Mouse (Mus musculus): ENCODE measurements around the gene Srpk2. TPM values are rescaled to one million over a fixed set of nuclear protein-coding genes. Genes with fewer than 3 reads are reported as not detected.

Srpk2 gene
- polyA plus RNA-seq, 1 experiment = 4.9 TPM

DNA sequence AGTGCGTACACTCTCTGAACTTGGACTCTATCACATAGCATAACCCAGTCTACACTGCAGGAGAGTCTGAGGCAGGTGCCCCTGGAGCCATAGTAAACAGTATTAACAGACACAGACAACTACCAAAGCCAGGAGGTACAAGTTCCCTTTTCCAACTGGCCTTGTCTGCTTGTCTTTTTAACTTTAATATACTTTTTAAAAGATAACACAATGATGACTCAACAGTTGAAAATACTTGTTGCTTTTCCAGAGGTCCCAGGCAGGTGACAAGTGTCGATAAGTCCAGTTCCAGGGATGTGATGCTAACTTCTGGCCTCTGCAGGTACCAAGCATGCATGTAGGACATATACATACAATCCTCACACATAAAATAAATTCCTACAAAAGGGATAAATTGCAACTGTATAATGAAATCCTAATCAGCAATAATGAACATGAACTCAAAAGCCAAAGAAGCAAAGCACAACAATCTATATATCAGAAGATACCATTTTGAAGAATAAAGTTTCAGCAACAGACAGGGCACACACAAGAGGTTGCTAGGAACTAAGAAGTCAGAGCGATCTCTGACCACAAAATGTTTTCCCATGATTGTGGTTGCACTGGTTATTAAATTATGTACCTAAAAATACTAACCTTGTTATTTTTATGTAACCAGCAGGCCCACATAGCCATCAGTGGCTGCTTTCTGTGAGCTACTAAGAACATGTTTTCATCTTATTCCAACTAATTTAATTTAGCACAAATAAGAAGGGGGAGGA, 105.1 kb downstream of the Srpk2 start:
- TF ChIP-seq MAX (IDR thresholded peaks at IDR 0.05) (no peak), MYOG (IDR thresholded peaks at IDR 0.05; ENCODE audit: control insufficient read depth, extremely low read depth, insufficient read length) (no peak), USF1 (IDR thresholded peaks at IDR 0.05; ENCODE audit: low read depth) (no peak), FOSL1 (IDR thresholded peaks at IDR 0.05; ENCODE audit: insufficient read depth, low read length, poor library complexity, severe bottlenecking) (no peak), CTCF (IDR thresholded peaks at IDR 0.05; ENCODE audit: control insufficient read depth, insufficient read depth, insufficient read length) (no peak), CEBPB (IDR thresholded peaks at IDR 0.05; ENCODE audit: low read depth) (no peak), MYOD1 (IDR thresholded peaks at IDR 0.05; ENCODE audit: control insufficient read depth, insufficient read length, low read depth) (no peak)
- Histone ChIP-seq H3K27me3 (ENCODE audit: control insufficient read depth, insufficient read depth, insufficient read length) (no peaks in the 10 kb centered on the region), H3K79me3 (ENCODE audit: low read depth) (peaks cover 2% of the 10 kb centered on the region), H3K36me3 (ENCODE audit: control insufficient read depth, insufficient read depth) (no peaks in the 10 kb centered on the region), H3K79me2 (ENCODE audit: control insufficient read depth, insufficient read depth) (peaks cover 15% of the 10 kb centered on the region), H3K4me3 (ENCODE audit: insufficient read depth, poor library complexity, severe bottlenecking) (no peak overlapping the region), H3ac (ENCODE audit: control insufficient read depth, insufficient read length, low read depth) (no peak overlapping the region)

DNA sequence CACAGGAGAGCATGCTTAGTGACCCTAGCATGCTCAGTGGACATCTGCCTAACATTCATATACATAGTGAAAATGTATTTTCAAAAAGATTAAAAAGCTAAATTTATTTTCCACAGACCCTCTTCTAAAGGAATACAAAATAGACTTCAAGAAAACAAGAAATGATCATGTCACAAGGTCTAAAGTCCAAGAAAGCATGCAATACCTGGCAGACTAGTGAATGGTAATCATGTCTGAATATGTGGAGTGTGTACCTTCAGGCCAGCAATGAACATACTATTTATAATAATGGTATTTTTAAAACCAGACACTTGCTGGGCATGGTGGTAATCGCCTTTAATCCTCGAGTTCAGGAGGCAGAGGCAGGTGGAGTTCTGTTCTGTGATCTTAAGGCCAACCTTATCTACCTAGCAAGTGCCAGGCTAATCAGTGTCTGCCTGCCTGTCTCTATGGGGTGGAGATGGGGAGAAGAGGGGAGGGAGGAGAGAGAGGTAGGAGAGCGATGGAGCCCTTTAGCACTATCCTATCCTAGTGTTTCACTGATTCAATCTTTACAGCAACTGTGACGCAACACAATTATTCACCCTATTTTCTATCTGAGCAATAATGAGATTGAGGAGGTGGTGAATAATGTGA, 106.0 kb downstream of the Srpk2 start:
- H3K27me3 ChIP-seq (ENCODE audit: control insufficient read depth, insufficient read depth, insufficient read length) = no peaks in the 10 kb centered on the region
- H3K79me2 ChIP-seq (ENCODE audit: control insufficient read depth, insufficient read depth) = peaks cover 15% of the 10 kb centered on the region
- TF ChIP-seq MYOD1 (IDR thresholded peaks at IDR 0.05; ENCODE audit: control insufficient read depth, insufficient read length, low read depth) (no peak), MAX (IDR thresholded peaks at IDR 0.05) (no peak), FOSL1 (IDR thresholded peaks at IDR 0.05; ENCODE audit: insufficient read depth, low read length, poor library complexity, severe bottlenecking) (no peak), CTCF (IDR thresholded peaks at IDR 0.05; ENCODE audit: control insufficient read depth, insufficient read depth, insufficient read length) (no peak), MYOG (IDR thresholded peaks at IDR 0.05; ENCODE audit: control insufficient read depth, extremely low read depth, insufficient read length) (no peak), USF1 (IDR thresholded peaks at IDR 0.05; ENCODE audit: low read depth) (no peak), CEBPB (IDR thresholded peaks at IDR 0.05; ENCODE audit: low read depth) (no peak)
- H3K79me3 ChIP-seq (ENCODE audit: low read depth) = peaks cover 2% of the 10 kb centered on the region
- H3ac ChIP-seq (ENCODE audit: control insufficient read depth, insufficient read length, low read depth) = no peak overlapping the region
- H3K4me3 ChIP-seq (ENCODE audit: insufficient read depth, poor library complexity, severe bottlenecking) = no peak overlapping the region
- H3K36me3 ChIP-seq (ENCODE audit: control insufficient read depth, insufficient read depth) = no peaks in the 10 kb centered on the region

DNA sequence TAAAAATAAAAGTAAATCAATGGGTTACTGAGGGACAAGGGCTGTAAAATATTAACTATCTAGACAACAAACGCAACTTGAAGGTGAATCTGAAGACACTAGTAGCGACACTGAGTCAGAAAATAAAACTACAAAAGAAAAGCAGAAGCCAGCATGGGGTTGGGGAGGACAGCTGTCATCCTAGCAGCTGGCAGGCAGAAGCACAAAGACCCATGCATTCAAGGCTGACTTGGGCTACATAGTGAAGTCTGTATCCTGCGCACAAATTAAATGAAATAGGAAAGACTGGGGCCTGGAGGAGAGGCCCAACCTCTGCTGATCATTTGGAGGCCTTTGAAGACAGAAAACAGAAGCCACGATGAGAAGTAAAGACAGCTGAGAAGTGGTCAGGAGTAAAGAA, 106.6 kb downstream of the Srpk2 start:
- Histone ChIP-seq H3K4me3 (ENCODE audit: insufficient read depth, poor library complexity, severe bottlenecking) (no peak overlapping the region), H3K36me3 (ENCODE audit: control insufficient read depth, insufficient read depth) (no peaks in the 10 kb centered on the region), H3K79me3 (ENCODE audit: low read depth) (peaks cover 2% of the 10 kb centered on the region), H3ac (ENCODE audit: control insufficient read depth, insufficient read length, low read depth) (no peak overlapping the region), H3K79me2 (ENCODE audit: control insufficient read depth, insufficient read depth) (peaks cover 15% of the 10 kb centered on the region), H3K27me3 (ENCODE audit: control insufficient read depth, insufficient read depth, insufficient read length) (no peaks in the 10 kb centered on the region)
- TF ChIP-seq MYOD1 (IDR thresholded peaks at IDR 0.05; ENCODE audit: control insufficient read depth, insufficient read length, low read depth) (no peak), USF1 (IDR thresholded peaks at IDR 0.05; ENCODE audit: low read depth) (no peak), CEBPB (IDR thresholded peaks at IDR 0.05; ENCODE audit: low read depth) (no peak), MYOG (IDR thresholded peaks at IDR 0.05; ENCODE audit: control insufficient read depth, extremely low read depth, insufficient read length) (no peak)

DNA sequence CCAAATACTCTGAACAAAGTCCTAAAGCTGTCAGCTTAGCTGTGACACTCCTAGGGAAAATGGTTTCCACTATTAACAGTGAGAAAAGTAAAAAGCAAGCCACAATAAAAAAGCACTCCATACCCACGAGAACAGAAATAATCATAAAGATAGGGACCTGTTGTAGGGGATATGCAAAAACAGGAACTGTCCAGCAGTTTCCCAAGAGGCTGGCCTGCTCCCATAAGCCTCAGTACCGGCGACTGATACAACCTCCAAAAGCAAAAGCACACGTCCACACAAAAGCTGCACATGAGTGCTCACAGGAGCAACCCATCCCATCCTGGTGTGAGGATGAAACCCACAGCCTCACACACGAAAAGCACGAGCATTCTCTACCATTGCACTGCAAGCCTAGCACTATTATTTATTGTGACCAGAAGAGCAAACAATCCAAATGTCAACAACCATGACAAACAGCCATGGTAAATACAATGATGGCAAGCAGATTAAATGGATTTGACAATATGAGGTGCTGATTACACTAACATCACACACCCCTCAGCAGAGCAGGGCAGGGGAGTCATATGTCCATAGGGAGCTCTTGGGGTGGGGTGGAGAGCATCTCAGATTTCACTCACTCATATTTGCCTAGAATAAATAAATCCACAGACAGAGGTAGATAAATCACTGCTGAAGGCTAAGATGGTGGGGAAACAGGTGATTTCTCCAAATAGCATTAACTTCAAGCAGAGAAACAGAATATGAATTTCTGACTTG, 107.9 kb downstream of the Srpk2 start:
- TF ChIP-seq MYOD1 (IDR thresholded peaks at IDR 0.05; ENCODE audit: control insufficient read depth, insufficient read length, low read depth) (no peak), MYOG (IDR thresholded peaks at IDR 0.05; ENCODE audit: control insufficient read depth, extremely low read depth, insufficient read length) (no peak), FOSL1 (IDR thresholded peaks at IDR 0.05; ENCODE audit: insufficient read depth, low read length, poor library complexity, severe bottlenecking) (no peak), CTCF (IDR thresholded peaks at IDR 0.05; ENCODE audit: control insufficient read depth, insufficient read depth, insufficient read length) (no peak), CEBPB (IDR thresholded peaks at IDR 0.05; ENCODE audit: low read depth) (no peak), MAX (IDR thresholded peaks at IDR 0.05) (no peak), USF1 (IDR thresholded peaks at IDR 0.05; ENCODE audit: low read depth) (no peak)
- H3K36me3 ChIP-seq (ENCODE audit: control insufficient read depth, insufficient read depth) = no peaks in the 10 kb centered on the region
- H3ac ChIP-seq (ENCODE audit: control insufficient read depth, insufficient read length, low read depth) = no peak overlapping the region
- H3K4me3 ChIP-seq (ENCODE audit: insufficient read depth, poor library complexity, severe bottlenecking) = no peak overlapping the region
- H3K79me3 ChIP-seq (ENCODE audit: low read depth) = peaks cover 2% of the 10 kb centered on the region
- H3K27me3 ChIP-seq (ENCODE audit: control insufficient read depth, insufficient read depth, insufficient read length) = no peaks in the 10 kb centered on the region
- H3K79me2 ChIP-seq (ENCODE audit: control insufficient read depth, insufficient read depth) = peaks cover 15% of the 10 kb centered on the region

DNA sequence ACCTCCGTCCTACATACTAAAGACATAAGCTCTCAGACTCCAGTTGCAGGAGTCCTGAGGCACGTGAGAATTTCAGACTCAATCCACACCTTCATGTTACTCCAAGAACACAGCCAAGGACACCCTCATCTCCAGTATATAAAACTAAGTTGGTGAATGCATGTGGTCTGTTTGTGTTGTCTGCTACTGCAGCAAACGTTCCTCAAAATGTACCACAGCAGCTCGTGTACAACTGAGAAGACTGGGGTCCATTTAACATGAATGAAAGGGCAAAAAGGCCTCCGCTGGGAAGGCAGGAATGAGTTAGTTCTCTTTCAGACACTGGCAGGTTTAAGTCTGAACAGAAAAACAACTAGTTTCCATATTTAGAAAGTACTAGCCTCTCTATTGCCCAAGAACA, 110.5 kb downstream of the Srpk2 start:
- no peak overlapping the region for H3ac ChIP-seq (ENCODE audit: control insufficient read depth, insufficient read length, low read depth)
- no peaks in the 10 kb centered on the region for H3K79me3 ChIP-seq (ENCODE audit: low read depth)
- no peaks in the 10 kb centered on the region for H3K27me3 ChIP-seq (ENCODE audit: control insufficient read depth, insufficient read depth, insufficient read length)
- no peak for TF ChIP-seq MYOD1 (IDR thresholded peaks at IDR 0.05; ENCODE audit: control insufficient read depth, insufficient read length, low read depth)
- no peak for TF ChIP-seq MYOG (IDR thresholded peaks at IDR 0.05; ENCODE audit: control insufficient read depth, extremely low read depth, insufficient read length)
- no peak for TF ChIP-seq USF1 (IDR thresholded peaks at IDR 0.05; ENCODE audit: low read depth)
- no peak for TF ChIP-seq FOSL1 (IDR thresholded peaks at IDR 0.05; ENCODE audit: insufficient read depth, low read length, poor library complexity, severe bottlenecking)
- no peak overlapping the region for H3K4me3 ChIP-seq (ENCODE audit: insufficient read depth, poor library complexity, severe bottlenecking)
- H3K79me2 ChIP-seq (ENCODE audit: control insufficient read depth, insufficient read depth) = peaks cover 12% of the 10 kb centered on the region
- H3K36me3 ChIP-seq (ENCODE audit: control insufficient read depth, insufficient read depth) = no peaks in the 10 kb centered on the region
